8 mouse cellular contexts compared by ENCODE assay signal in genomic region chr13:103334392-103334686, GRCm38 (mm10). TPM values are rescaled to one million over a fixed set of nuclear protein-coding genes. Genes with fewer than 3 reads are reported as not detected.
A peak's percentile ranks its signal among the peaks of the same experiment; 100 is the strongest.
DNase-seq lines count a peak whose midpoint lies in the region; ATAC-seq and TF ChIP-seq lines count a peak whose summit lies in the region.

TSS of gene Mast4 (minus strand) at chr13:103334497.

- peaks cover 41% of the 10 kb centered on the region for H3K4me1 ChIP-seq in forebrain, embryonic 10.5 days
- H3K4me1 ChIP-seq in heart, embryonic 13.5 days = peaks cover 23% of the 10 kb centered on the region
- H3K4me1 ChIP-seq in kidney, embryonic 16.5 days (ENCODE audit: insufficient read depth, low read length) = peaks cover 18% of the 10 kb centered on the region
- peaks cover 2% of the 10 kb centered on the region for H3K4me1 ChIP-seq in liver, adult 2 months (ENCODE audit: control insufficient read depth, insufficient read depth, low read length)
- peaks cover 6% of the 10 kb centered on the region for H3K4me1 ChIP-seq in neural tube, embryonic 11.5 days (ENCODE audit: control insufficient read depth, insufficient read depth, low read length)

- H3K4me2 ChIP-seq in heart, embryonic 13.5 days = peak within 1 kb of the TSS; percentile 98
- H3K4me2 ChIP-seq in kidney, embryonic 16.5 days (replicated peaks; ENCODE audit: low read depth, low read length) = peak within 1 kb of the TSS; percentile 96
- peak within 1 kb of the TSS; percentile 89 for H3K4me2 ChIP-seq in neural tube, embryonic 11.5 days (ENCODE audit: low read depth)

- under 1% methylated on average over 44 of the region's 44 CpGs for WGBS in forebrain, embryonic 10.5 days
- under 1% methylated on average over 44 of the region's 44 CpGs for whole genome bisulfite sequencing in heart, embryonic 13.5 days
- WGBS in kidney, embryonic 16.5 days = under 1% methylated on average over 44 of the region's 44 CpGs
- under 1% methylated on average over 44 of the region's 44 CpGs for WGBS in liver, adult 2 months
- under 1% methylated on average over 37 of the region's 44 CpGs for WGBS in neural tube, embryonic 11.5 days

- TF ChIP-seq POLR2A in brain, embryonic 14.5 days (IDR thresholded peaks at IDR 0.05; ENCODE audit: borderline replicate concordance, extremely low read depth, insufficient read depth, insufficient read length, poor library complexity, severe bottlenecking) = peak; percentile 52; the same call in 1 of the 2 replicates
- TF ChIP-seq POLR2A in liver, adult 2 months (IDR thresholded peaks at IDR 0.05; ENCODE audit: extremely low read depth, insufficient read depth, low read length) = no peak

- peak within 1 kb of the TSS; percentile 56 for H3K4me3 ChIP-seq in C2C12 (ENCODE audit: insufficient read depth, poor library complexity, severe bottlenecking)
- H3K4me3 ChIP-seq in forebrain, embryonic 10.5 days = peak within 1 kb of the TSS; percentile 72
- peak within 1 kb of the TSS; percentile 68 for H3K4me3 ChIP-seq in heart, embryonic 13.5 days
- peak within 1 kb of the TSS; percentile 77 for H3K4me3 ChIP-seq in kidney, embryonic 16.5 days (ENCODE audit: low read length)
- H3K4me3 ChIP-seq in liver, adult 2 months (ENCODE audit: insufficient read depth, low read depth, low read length) = peak within 1 kb of the TSS; percentile 84
- H3K4me3 ChIP-seq in neural tube, embryonic 11.5 days (ENCODE audit: low read depth, low read length) = peak within 1 kb of the TSS; percentile 52

- ATAC-seq in heart, embryonic 13.5 days (ENCODE audit: extremely low read depth, insufficient number of reproducible peaks, low FRiP score, low TSS enrichment) = peak; percentile 75
- ATAC-seq in kidney, embryonic 16.5 days (ENCODE audit: low FRiP score, low TSS enrichment) = peak; percentile 98
- peak; percentile 93 for ATAC-seq in neural tube, embryonic 11.5 days (ENCODE audit: insufficient read depth, low FRiP score, low TSS enrichment)

- peaks cover 33% of the 10 kb centered on the region for H3K79me2 ChIP-seq in C2C12 (ENCODE audit: control insufficient read depth, insufficient read depth)
- H3K79me2 ChIP-seq in liver, adult 2 months (ENCODE audit: control insufficient read depth, insufficient read depth, low read length) = no peaks in the 10 kb centered on the region

- DNase-seq in brain, embryonic 14.5 days (ENCODE audit: low read depth) = peak; percentile 93
- peak; percentile 85 for DNase-seq in forebrain, embryonic 10.5 days (ENCODE audit: extremely low spot score, low spot score)
- peak; percentile 49 for DNase-seq in liver, adult 2 months (ENCODE audit: extremely low read depth, low read depth, low spot score)
- peak; percentile 90 for DNase-seq in neural tube, embryonic 11.5 days (ENCODE audit: low spot score)
- peak; percentile 91 for DNase-seq in testis, postnatal 10 days (ENCODE audit: low spot score)

- TF ChIP-seq CTCF in C2C12 (IDR thresholded peaks at IDR 0.05; ENCODE audit: control insufficient read depth, insufficient read depth, insufficient read length) = no peak
- TF ChIP-seq CTCF in brain, embryonic 14.5 days (IDR thresholded peaks at IDR 0.05; ENCODE audit: borderline replicate concordance, extremely low read depth, insufficient read depth, insufficient read length) = no peak
- TF ChIP-seq CTCF in liver, adult 2 months (IDR thresholded peaks at IDR 0.05; ENCODE audit: low read depth, low read length) = no peak

- no peaks in the 10 kb centered on the region for H3K36me3 ChIP-seq in C2C12 (ENCODE audit: control insufficient read depth, insufficient read depth)
- no peaks in the 10 kb centered on the region for H3K36me3 ChIP-seq in forebrain, embryonic 10.5 days (replicated peaks)
- H3K36me3 ChIP-seq in heart, embryonic 13.5 days = no peaks in the 10 kb centered on the region
- H3K36me3 ChIP-seq in kidney, embryonic 16.5 days (ENCODE audit: insufficient read depth, low read length) = no peaks in the 10 kb centered on the region
- no peaks in the 10 kb centered on the region for H3K36me3 ChIP-seq in liver, adult 2 months (ENCODE audit: control insufficient read depth, insufficient read depth, low read length)
- H3K36me3 ChIP-seq in neural tube, embryonic 11.5 days (ENCODE audit: control insufficient read depth, insufficient read depth, low read length) = no peaks in the 10 kb centered on the region

- H3K27me3 ChIP-seq in C2C12 (ENCODE audit: control insufficient read depth, insufficient read depth, insufficient read length) = no peaks in the 10 kb centered on the region
- peaks cover 67% of the 10 kb centered on the region for H3K27me3 ChIP-seq in forebrain, embryonic 10.5 days (ENCODE audit: poor library complexity, severe bottlenecking)
- H3K27me3 ChIP-seq in heart, embryonic 13.5 days (replicated peaks) = peaks cover 47% of the 10 kb centered on the region
- H3K27me3 ChIP-seq in kidney, embryonic 16.5 days (ENCODE audit: insufficient read depth, low read length) = peaks cover 47% of the 10 kb centered on the region
- peaks cover 16% of the 10 kb centered on the region for H3K27me3 ChIP-seq in liver, adult 2 months (ENCODE audit: control insufficient read depth, insufficient read depth, low read length)
- peaks cover 27% of the 10 kb centered on the region for H3K27me3 ChIP-seq in neural tube, embryonic 11.5 days (ENCODE audit: control insufficient read depth, insufficient read depth, low read length)

- peak within 1 kb of the TSS; percentile 84 for H3K9ac ChIP-seq in heart, embryonic 13.5 days
- peak within 1 kb of the TSS; percentile 72 for H3K9ac ChIP-seq in kidney, embryonic 16.5 days (replicated peaks; ENCODE audit: low read length)
- H3K9ac ChIP-seq in liver, adult 2 months (ENCODE audit: low read depth, low read length) = peak within 1 kb of the TSS; percentile 66
- peak within 1 kb of the TSS; percentile 40 for H3K9ac ChIP-seq in neural tube, embryonic 11.5 days (ENCODE audit: low read length)

- peak within 1 kb of the TSS; percentile 95 for H3ac ChIP-seq in C2C12 (ENCODE audit: control insufficient read depth, insufficient read length, low read depth)

- H3K79me3 ChIP-seq in C2C12 (ENCODE audit: low read depth) = peaks cover 5% of the 10 kb centered on the region

- H3K27ac ChIP-seq in forebrain, embryonic 10.5 days = peak within 1 kb of the TSS; percentile 79
- no peak within 1 kb of the TSS for H3K27ac ChIP-seq in heart, embryonic 13.5 days (replicated peaks)
- no peak within 1 kb of the TSS for H3K27ac ChIP-seq in kidney, embryonic 16.5 days (ENCODE audit: low read length)
- H3K27ac ChIP-seq in liver, adult 2 months (replicated peaks; ENCODE audit: insufficient read depth, low read depth, low read length) = no peak within 1 kb of the TSS
- H3K27ac ChIP-seq in neural tube, embryonic 11.5 days (ENCODE audit: low read depth, low read length) = no peak within 1 kb of the TSS

- 0 out of 2 replicates have a peak, but pooled peaks cover 4% of the 10 kb centered on the region for H3K9me3 ChIP-seq in forebrain, embryonic 10.5 days
- no peaks in the 10 kb centered on the region for H3K9me3 ChIP-seq in heart, embryonic 13.5 days
- H3K9me3 ChIP-seq in kidney, embryonic 16.5 days (ENCODE audit: low read length) = no peaks in the 10 kb centered on the region
- no peaks in the 10 kb centered on the region for H3K9me3 ChIP-seq in neural tube, embryonic 11.5 days (ENCODE audit: control insufficient read depth, low read length)

TF ChIP-seq in C2C12, 6 proteins besides CTCF, POLR2A, EP300 and RAD21:
- no peak for TF ChIP-seq USF1 (IDR thresholded peaks at IDR 0.05; ENCODE audit: low read depth)
- peak; percentile 22 for TF ChIP-seq MAX (IDR thresholded peaks at IDR 0.05)
- no peak for TF ChIP-seq MYOD1 (IDR thresholded peaks at IDR 0.05; ENCODE audit: control insufficient read depth, insufficient read length, low read depth)
- TF ChIP-seq CEBPB (IDR thresholded peaks at IDR 0.05; ENCODE audit: low read depth) = no peak
- TF ChIP-seq FOSL1 (IDR thresholded peaks at IDR 0.05; ENCODE audit: insufficient read depth, low read length, poor library complexity, severe bottlenecking) = no peak

RNA-seq across cellular contexts. Expression of gene Mast4, which starts in this region (rescaled TPM):
- 10.8 TPM for polyA plus RNA-seq in C2C12 (2012; fragmentation: generic; extraction: Trizol)
- 13.0 and 30.7 TPM in 2 replicates for polyA plus RNA-seq in brain, embryonic 14.5 days (2012; rRNA removed)
- 18.3 and 20.6 TPM in 2 replicates for polyA plus RNA-seq in forebrain, embryonic 10.5 days (2016; fragmentation: Nextera tagmentation; extraction: Ambion mirVana)
- 36.8 and 39.8 TPM in 2 replicates for polyA plus RNA-seq in heart, embryonic 13.5 days (2015; fragmentation: Nextera tagmentation; extraction: Ambion mirVana)
- 19.9 and 23.5 TPM in 2 replicates for polyA plus RNA-seq in kidney, embryonic 16.5 days (2015; fragmentation: Nextera tagmentation; extraction: Ambion mirVana)
- 5.3 TPM in 2 replicates for total RNA-seq in liver, adult 2 months (2014; rRNA removed)
- 0.58 and 0.83 TPM in 2 replicates for polyA plus RNA-seq in liver, adult 2 months (2012; rRNA removed)
- polyA plus RNA-seq in neural tube, embryonic 11.5 days (2014; fragmentation: Nextera tagmentation; extraction: Ambion mirVana) = 19.5 and 19.7 TPM in 2 replicates
